Mouse (Mus musculus) right cerebral cortex, postnatal 25 days (tissue): ENCODE results near the gene Olfr1261.

Source experiments
- DNase-seq: peaks from one replicate; pipeline ENCODE4 v3.0.0; 2022

The Olfr1261 gene

DNA sequence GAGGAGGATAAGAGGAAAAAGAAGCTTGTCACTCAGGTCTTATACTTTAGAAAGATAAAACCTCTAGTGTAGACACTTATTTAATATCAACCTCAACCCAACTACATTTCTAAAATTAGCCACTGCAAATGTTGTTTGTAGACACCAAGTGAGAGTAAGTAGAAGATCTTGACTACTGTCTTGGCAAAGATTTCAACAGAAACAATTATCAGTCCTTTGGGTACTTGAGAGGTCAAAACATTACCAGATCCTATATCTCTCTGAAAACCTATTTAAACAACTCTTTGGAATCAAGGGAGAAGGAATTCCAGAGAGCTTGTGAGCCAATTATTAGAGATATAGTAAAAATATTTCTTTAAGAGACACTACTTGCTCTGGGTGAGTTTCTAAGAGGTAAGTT is at the start of gene Olfr1261:
TSS of gene Olfr1261 (plus strand) at position 301 of the 400 bp plus-strand sequence.
- DNase-seq, result no peak

DNA sequence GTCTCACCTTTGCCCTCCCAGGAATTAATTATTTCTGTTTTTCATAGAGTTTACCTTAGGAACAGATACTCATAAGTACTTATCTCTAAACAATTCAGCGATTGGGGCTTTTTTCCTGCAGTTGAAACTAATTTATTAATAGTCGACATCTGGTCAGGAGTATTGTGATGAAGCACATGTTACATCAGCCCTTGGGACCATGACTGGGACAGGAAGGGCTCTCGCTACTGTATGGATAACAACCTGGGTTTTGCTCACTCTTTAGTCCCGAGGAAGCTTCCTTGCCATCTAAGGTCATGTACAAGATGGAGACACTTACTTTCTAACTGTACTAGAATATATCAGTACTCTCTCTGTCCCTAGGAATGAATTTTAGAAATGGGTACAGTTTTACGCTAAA is 42.5 kb upstream of the Olfr1261 start, which contains the start of gene Olfr1259:
TSS of gene Olfr1259 (minus strand) at position 101 of the 400 bp plus-strand sequence.
- no peak for DNase-seq

DNA sequence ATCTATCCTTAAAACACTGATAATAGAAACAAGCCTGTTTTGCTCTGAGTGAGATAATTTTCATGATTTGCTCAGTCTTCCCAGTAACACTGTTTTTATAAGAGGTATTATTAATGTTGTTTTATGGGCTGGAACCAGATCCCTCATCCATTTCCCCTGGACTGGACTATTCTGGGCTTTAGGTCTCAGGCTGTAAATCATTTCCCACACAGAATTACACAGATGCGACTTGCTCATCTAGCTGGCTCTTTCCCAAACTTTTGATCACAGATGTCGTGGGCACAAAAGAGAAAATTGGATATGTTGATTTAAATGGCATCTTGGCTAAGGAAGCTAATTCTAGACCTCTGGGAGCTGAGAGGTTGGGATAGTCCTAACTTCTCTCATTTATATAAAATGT is 16.8 kb upstream of the Olfr1261 start, which contains the start of gene Olfr1260:
TSS of gene Olfr1260 (plus strand) at position 157 of the 400 bp plus-strand sequence.
- no peak for DNase-seq

- DNase-seq, result no peak
These were observed 13.3 kb upstream of the Olfr1261 start for GRCm38 (mm10) chr2:89977709-89978108.

- DNase-seq, result no peak
These were observed 8.8 kb downstream of the Olfr1261 start, which contains the start of gene Olfr1262 for GRCm38 (mm10) chr2:89999845-90000244. Gene Olfr1262 (plus strand): TSS chr2:90000145.

DNA sequence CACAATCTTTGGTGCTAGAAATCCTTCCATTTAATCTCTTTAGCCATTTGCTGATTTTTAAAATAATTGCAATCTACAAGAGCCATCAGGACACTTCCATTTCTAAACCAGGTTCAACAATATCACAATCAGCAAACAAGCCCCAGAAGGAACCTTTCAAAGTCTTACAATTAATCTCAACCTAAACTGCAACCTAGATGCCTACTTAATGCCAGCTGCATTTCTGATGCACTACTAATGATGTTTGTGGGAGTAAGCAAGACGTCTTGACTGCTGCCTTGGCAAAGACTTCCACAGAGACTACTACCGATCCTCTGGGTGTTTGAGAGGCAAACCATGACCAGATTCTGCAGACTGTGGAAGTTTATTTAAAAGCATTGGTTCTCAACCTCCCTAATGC is 20.8 kb downstream of the Olfr1261 start, which contains the start of gene Olfr1263:
TSS of gene Olfr1263 (plus strand) at position 301 of the 400 bp plus-strand sequence.
- DNase-seq, result no peak

- no peak for DNase-seq
These were observed 34.5 kb downstream of the Olfr1261 start, which contains the start of gene Olfr1264 for GRCm38 (mm10) chr2:90025477-90025876. Gene Olfr1264 (minus strand): TSS chr2:90025577.

- DNase-seq, result no peak
These were observed 44.0 kb downstream of the Olfr1261 start, which contains the start of gene Olfr1265 for GRCm38 (mm10) chr2:90035037-90035436. Gene Olfr1265 (plus strand): TSS chr2:90035337.
